In genomic region chr6:146665408-146665807, GRCm38 (mm10) we compare ENCODE assay signal across 29 mouse cellular contexts. TPM values are rescaled to one million over a fixed set of nuclear protein-coding genes. Genes with fewer than 3 reads are reported as not detected.
DNase-seq lines count a peak whose midpoint lies in the region; ATAC-seq and TF ChIP-seq lines count a peak whose summit lies in the region.
"Had no signal": no experiment of that assay in that cellular context is flagged by ENCODE, and none has a peak within 500 bp of the region (broad histone marks: within the 10 kb centered on the region; RNA-seq: fewer than 3 reads in every experiment).

No protein-coding gene starts in this region.

- peak; percentile 28 for DNase-seq in adrenal gland, postnatal 14 days
- no peak for DNase-seq in adrenal gland, postnatal 36 days
- no peak for DNase-seq in liver, embryonic 14.5 days (ENCODE audit: low read depth in 3 of 3, low spot score in 3 of 3)
- no peak for DNase-seq in liver, embryonic 11.5 days (ENCODE audit: low spot score)
- DNase-seq in 416B (ENCODE audit: low read depth), result peak; percentile 74
- no peak for DNase-seq in liver, postnatal 0 days
- DNase-seq in thymus, postnatal 25 days, result no peak
- DNase-seq: adrenal gland, adult 2 months; cerebellum, adult 8-10 months; cerebellum, postnatal 25 days; heart, postnatal 14 days; kidney, adult 8-10 months; kidney, postnatal 4 days; layer of hippocampus, postnatal 36 days; left cerebral cortex, postnatal 4 days; lung, embryonic 14.5 days; lung, postnatal 36 days; right cerebral cortex, postnatal 4 days; thymus, adult 18-20 months had no signal

- no peak overlapping the region for H3K4me3 ChIP-seq in liver, embryonic 14.5 days (ENCODE audit: insufficient read depth in 1 of 2, low read depth in 2 of 2, low read length in 2 of 2)
- H3K4me3 ChIP-seq in liver, embryonic 11.5 days (ENCODE audit: low read depth, low read length), result no peak overlapping the region
- no peak overlapping the region for H3K4me3 ChIP-seq in liver, postnatal 0 days (ENCODE audit: low read depth, low read length)
- H3K4me3 ChIP-seq in forebrain, embryonic 13.5 days, result no peak overlapping the region
- H3K4me3 ChIP-seq: forebrain, embryonic 15.5 days; hindbrain, embryonic 10.5 days; hindbrain, embryonic 15.5 days; neural tube, embryonic 12.5 days had no signal

- no peak overlapping the region for H3K27ac ChIP-seq in liver, embryonic 14.5 days
- H3K27ac ChIP-seq in liver, embryonic 11.5 days (ENCODE audit: low read depth, low read length), result no peak overlapping the region
- H3K27ac ChIP-seq in liver, postnatal 0 days (ENCODE audit: low read depth), result no peak overlapping the region
- H3K27ac ChIP-seq in forebrain, embryonic 13.5 days, result no peak overlapping the region
- H3K27ac ChIP-seq: forebrain, embryonic 15.5 days; hindbrain, embryonic 10.5 days; hindbrain, embryonic 15.5 days; kidney, postnatal 0 days; neural tube, embryonic 12.5 days had no signal

- H3K4me2 ChIP-seq in liver, embryonic 14.5 days (ENCODE audit: low read depth), result no peak overlapping the region
- H3K4me2 ChIP-seq in liver, embryonic 11.5 days, result no peak overlapping the region
- H3K4me2 ChIP-seq in liver, postnatal 0 days (ENCODE audit: low read depth, low read length), result no peak overlapping the region
- H3K4me2 ChIP-seq in forebrain, embryonic 13.5 days, result no peak overlapping the region
- H3K4me2 ChIP-seq: forebrain, embryonic 15.5 days; hindbrain, embryonic 15.5 days; lung, embryonic 14.5 days; midbrain, embryonic 11.5 days; neural tube, embryonic 12.5 days had no signal

- no peak for TF ChIP-seq EP300 in liver, embryonic 14.5 days (IDR thresholded peaks at IDR 0.05; ENCODE audit: low read depth)
- TF ChIP-seq EP300 in liver, postnatal 0 days (IDR thresholded peaks at IDR 0.05; ENCODE audit: low read depth), result no peak

- no peaks in the 10 kb centered on the region for H3K36me3 ChIP-seq in liver, embryonic 14.5 days (replicated peaks; ENCODE audit: control insufficient read depth, insufficient read depth, low read depth)
- H3K36me3 ChIP-seq in liver, embryonic 11.5 days (ENCODE audit: control insufficient read depth, insufficient read depth, low read length), result no peaks in the 10 kb centered on the region
- no peaks in the 10 kb centered on the region for H3K36me3 ChIP-seq in liver, postnatal 0 days (replicated peaks; ENCODE audit: insufficient read depth, low read length)
- no peaks in the 10 kb centered on the region for H3K36me3 ChIP-seq in forebrain, embryonic 13.5 days (ENCODE audit: poor library complexity, severe bottlenecking)
- H3K36me3 ChIP-seq: forebrain, embryonic 15.5 days; hindbrain, embryonic 10.5 days; hindbrain, embryonic 15.5 days; neural tube, embryonic 12.5 days had no signal

- 37% methylated on average over 2 of the region's 2 CpGs for WGBS in liver, embryonic 14.5 days (ENCODE audit: insufficient replicate concordance)
- 71% methylated on average over 2 of the region's 2 CpGs for WGBS in liver, embryonic 11.5 days
- WGBS in liver, postnatal 0 days (ENCODE audit: insufficient replicate concordance), result 53% methylated on average over 2 of the region's 2 CpGs
- 89% methylated on average over 2 of the region's 2 CpGs for WGBS in forebrain, embryonic 13.5 days

- H3K4me1 ChIP-seq in liver, embryonic 14.5 days (replicated peaks; ENCODE audit: control insufficient read depth in 2 of 2, insufficient read depth in 2 of 2, low read length in 1 of 2), result no peaks in the 10 kb centered on the region
- no peaks in the 10 kb centered on the region for H3K4me1 ChIP-seq in liver, embryonic 11.5 days (replicated peaks; ENCODE audit: control insufficient read depth, insufficient read depth, low read length)
- H3K4me1 ChIP-seq in liver, postnatal 0 days (ENCODE audit: insufficient read depth), result 0 out of 2 replicates have a peak, but pooled peaks cover 2% of the 10 kb centered on the region
- H3K4me1 ChIP-seq in forebrain, embryonic 13.5 days, result no peaks in the 10 kb centered on the region
- H3K4me1 ChIP-seq: forebrain, embryonic 15.5 days; hindbrain, embryonic 10.5 days; hindbrain, embryonic 15.5 days; neural tube, embryonic 12.5 days had no signal

- TF ChIP-seq CTCF in liver, embryonic 14.5 days (IDR thresholded peaks at IDR 0.05; ENCODE audit: low read depth), result no peak
- no peak for TF ChIP-seq CTCF in liver, postnatal 0 days (IDR thresholded peaks at IDR 0.05; ENCODE audit: low read depth)

- H3K9ac ChIP-seq in liver, embryonic 14.5 days (replicated peaks), result no peak overlapping the region
- H3K9ac ChIP-seq in liver, embryonic 11.5 days (ENCODE audit: low read depth, low read length), result no peak overlapping the region
- no peak overlapping the region for H3K9ac ChIP-seq in liver, postnatal 0 days (replicated peaks)
- H3K9ac ChIP-seq in forebrain, embryonic 13.5 days, result no peak overlapping the region
- H3K9ac ChIP-seq: forebrain, embryonic 15.5 days; hindbrain, embryonic 15.5 days; lung, embryonic 14.5 days; neural tube, embryonic 12.5 days had no signal

- ATAC-seq in liver, embryonic 14.5 days (ENCODE audit: insufficient read depth), result peak; percentile 55; the same call in 1 of the 2 replicates
- ATAC-seq in liver, embryonic 11.5 days (replicated peaks; ENCODE audit: low FRiP score), result no peak
- peak; percentile 47 for ATAC-seq in liver, postnatal 0 days
- ATAC-seq in forebrain, embryonic 13.5 days, result no peak
- ATAC-seq: CD4-positive, CD25-positive, alpha-beta regulatory T cell, adult 4 months; forebrain, embryonic 15.5 days; inflammation-experienced regulatory T-cells, adult 6 months; midbrain, embryonic 16.5 days had no signal

- H3K27me3 ChIP-seq in liver, embryonic 14.5 days (ENCODE audit: control insufficient read depth, insufficient read depth, low read length), result no peaks in the 10 kb centered on the region
- H3K27me3 ChIP-seq in liver, embryonic 11.5 days (replicated peaks; ENCODE audit: control insufficient read depth, insufficient read depth, low read length), result no peaks in the 10 kb centered on the region
- H3K27me3 ChIP-seq in liver, postnatal 0 days (ENCODE audit: insufficient read depth, low read length), result no peaks in the 10 kb centered on the region
- H3K27me3 ChIP-seq in forebrain, embryonic 13.5 days, result no peaks in the 10 kb centered on the region
- H3K27me3 ChIP-seq: forebrain, embryonic 15.5 days; hindbrain, embryonic 15.5 days; neural tube, embryonic 12.5 days had no signal

- no peaks in the 10 kb centered on the region; the same call in 1 of the 2 replicates for H3K9me3 ChIP-seq in liver, embryonic 14.5 days (ENCODE audit: control insufficient read depth, low read length)
- H3K9me3 ChIP-seq in liver, embryonic 11.5 days (ENCODE audit: control insufficient read depth, low read length), result no peaks in the 10 kb centered on the region; the same call in 1 of the 2 replicates
- H3K9me3 ChIP-seq in liver, postnatal 0 days (ENCODE audit: low read length), result peaks cover 3% of the 10 kb centered on the region
- H3K9me3 ChIP-seq in forebrain, embryonic 13.5 days (replicated peaks), result 0 out of 2 replicates have a peak, but pooled peaks cover under 1% of the 10 kb centered on the region
- H3K9me3 ChIP-seq: forebrain, embryonic 15.5 days; hindbrain, embryonic 15.5 days; neural tube, embryonic 12.5 days had no signal

RNA-seq across cellular contexts. Expression of gene Tm7sf3, which starts 22.8 kb away (rescaled TPM):
- total RNA-seq in adrenal gland, postnatal 14 days (2021), result 38.3 and 40.4 TPM in 2 replicates
- total RNA-seq in adrenal gland, postnatal 36 days (2021), result 10 to 100 TPM; 35.0 to 46.7 TPM
- polyA plus RNA-seq in liver, embryonic 14.5 days (2012; rRNA removed), result 9.4 and 11.2 TPM in 2 replicates
- 24.8 and 27.6 TPM in 2 replicates for polyA plus RNA-seq in liver, embryonic 14.5 days (2014; fragmentation: Nextera tagmentation; extraction: Ambion mirVana)
- polyA plus RNA-seq in liver, embryonic 11.5 days (2014; fragmentation: Nextera tagmentation; extraction: Ambion mirVana), result 47.7 and 57.1 TPM in 2 replicates
- 19.7 and 21.2 TPM in 2 replicates for polyA plus RNA-seq in liver, postnatal 0 days (2015; fragmentation: Nextera tagmentation; extraction: Ambion mirVana)
- polyA plus RNA-seq in forebrain, embryonic 13.5 days (2015; fragmentation: Nextera tagmentation; extraction: Ambion mirVana), result 21.7 and 27.1 TPM in 2 replicates

RNA-seq across cellular contexts. Expression of gene Med21, which starts 23.1 kb away (rescaled TPM):
- 63.7 and 66.8 TPM in 2 replicates for total RNA-seq in adrenal gland, postnatal 14 days (2021)
- 10 to 100 TPM; 64.9 to 68.6 TPM for total RNA-seq in adrenal gland, postnatal 36 days (2021)
- polyA plus RNA-seq in liver, embryonic 14.5 days (2012; rRNA removed), result 34.7 and 44.7 TPM in 2 replicates
- polyA plus RNA-seq in liver, embryonic 14.5 days (2014; fragmentation: Nextera tagmentation; extraction: Ambion mirVana), result 64.1 and 65.8 TPM in 2 replicates
- 97.2 and 112 TPM in 2 replicates for polyA plus RNA-seq in liver, embryonic 11.5 days (2014; fragmentation: Nextera tagmentation; extraction: Ambion mirVana)
- 52.2 and 53.8 TPM in 2 replicates for polyA plus RNA-seq in liver, postnatal 0 days (2015; fragmentation: Nextera tagmentation; extraction: Ambion mirVana)
- polyA plus RNA-seq in forebrain, embryonic 13.5 days (2015; fragmentation: Nextera tagmentation; extraction: Ambion mirVana), result 134 and 136 TPM in 2 replicates

RNA-seq across cellular contexts. Expression of gene Stk38l, which starts 59.4 kb away (rescaled TPM):
- total RNA-seq in adrenal gland, postnatal 14 days (2021), result 17.8 and 18.9 TPM in 2 replicates
- 10 to 100 TPM; 17.7 to 22.4 TPM for total RNA-seq in adrenal gland, postnatal 36 days (2021)
- 1.3 and 1.7 TPM in 2 replicates for polyA plus RNA-seq in liver, embryonic 14.5 days (2012; rRNA removed)
- 3.8 and 4.4 TPM in 2 replicates for polyA plus RNA-seq in liver, embryonic 14.5 days (2014; fragmentation: Nextera tagmentation; extraction: Ambion mirVana)
- 8.5 and 10.8 TPM in 2 replicates for polyA plus RNA-seq in liver, embryonic 11.5 days (2014; fragmentation: Nextera tagmentation; extraction: Ambion mirVana)
- polyA plus RNA-seq in liver, postnatal 0 days (2015; fragmentation: Nextera tagmentation; extraction: Ambion mirVana), result 4.0 and 4.5 TPM in 2 replicates
- polyA plus RNA-seq in forebrain, embryonic 13.5 days (2015; fragmentation: Nextera tagmentation; extraction: Ambion mirVana), result 14.7 and 15.3 TPM in 2 replicates

Comparison
In these comparisons a context has a peak if more than half of its experiments do, and no peak if none do; other contexts are left out.
1. DNase-seq: peak in adrenal gland, postnatal 14 days (single experiment) and 416B (single experiment); none in adrenal gland, postnatal 36 days (0 of 2), liver, embryonic 14.5 days (0 of 3), liver, embryonic 11.5 days (single experiment), liver, postnatal 0 days (single experiment) and thymus, postnatal 25 days (single experiment).
2. ATAC-seq: peak in liver, embryonic 14.5 days (single experiment) and liver, postnatal 0 days (single experiment); none in liver, embryonic 11.5 days (single experiment) and forebrain, embryonic 13.5 days (single experiment).